Mouse (Mus musculus) kidney, adult 2 months (tissue): ENCODE measurements around the gene Abtb2.

Experiments used
- CTCF ChIP-seq: fragments of 200-500 bp; conservative IDR thresholded peaks from 2 replicates; pipeline ENCODE4 v1.5.1; 2011; ENCODE audit warnings: low read depth, mild to moderate bottlenecking, control low read depth, low read length, moderate library complexity, mixed read lengths; ENCODE audit not compliant: insufficient read depth, insufficient read length
- POLR2A ChIP-seq: fragments of 200-500 bp; IDR thresholded peaks from one replicate; pipeline ENCODE4 v1.6.1; 2011; ENCODE audit warnings: low read depth, low read length, control low read depth

DNA sequence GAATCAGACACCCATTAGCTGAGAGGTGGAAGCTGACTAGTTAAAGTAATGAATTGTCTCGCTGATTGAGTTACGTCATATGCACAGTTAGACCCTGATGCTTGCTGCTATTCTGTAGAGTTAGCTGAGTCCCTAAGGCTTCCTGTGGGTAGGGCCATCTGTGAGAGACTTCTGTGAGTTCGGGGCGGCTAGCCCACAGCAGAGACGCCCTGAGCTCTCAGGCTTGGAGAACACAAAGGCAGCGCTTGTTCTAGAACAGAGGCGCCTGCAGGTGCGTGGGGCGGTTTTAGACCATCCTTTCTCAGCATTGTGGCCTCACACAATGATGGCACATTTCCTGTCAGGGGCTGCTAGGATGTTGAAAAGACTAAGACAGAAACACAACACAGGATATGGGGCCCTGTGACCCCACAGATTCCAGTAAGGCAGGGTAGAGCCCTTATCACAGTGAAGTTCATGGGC lies 116.2 kb downstream of the Abtb2 start:
- no peak for TF ChIP-seq CTCF
- no peak for TF ChIP-seq POLR2A
